Mouse (Mus musculus): ENCODE measurements around the gene Slc35e1. TPM values are rescaled to one million over a fixed set of nuclear protein-coding genes. Genes with fewer than 3 reads are reported as not detected.

Gene Slc35e1
- total and polyA plus RNA-seq, 2 experiments from 2014 or later, result 6.7 to 35.7 TPM

GRCm38 (mm10) chr8:72451516-72451915 is 40.9 kb downstream of the Slc35e1 start:
- WGBS, result 65% methylated on average over 8 of the region's 8 CpGs
- ATAC-seq (ENCODE audit: insufficient read depth, low read depth) (no peak), DNase-seq (ENCODE audit: low spot score) (no peak)
- H3K9me3 ChIP-seq (replicated peaks; ENCODE audit: control insufficient read depth, low read length), result no peaks in the 10 kb centered on the region
- TF ChIP-seq CTCF (IDR thresholded peaks at IDR 0.05; ENCODE audit: low read depth) (no peak), EP300 (IDR thresholded peaks at IDR 0.05; ENCODE audit: low read depth) (no peak)
- peaks cover 44% of the 10 kb centered on the region for H3K36me3 ChIP-seq (replicated peaks; ENCODE audit: control insufficient read depth, insufficient read depth, low read length)
- no peak overlapping the region for H3K27ac ChIP-seq (ENCODE audit: low read depth)
- no peak overlapping the region for H3K9ac ChIP-seq (replicated peaks; ENCODE audit: low read depth, low read length)
- H3K4me2 ChIP-seq (ENCODE audit: low read depth, low read length), result no peak overlapping the region
- no peaks in the 10 kb centered on the region for H3K27me3 ChIP-seq (ENCODE audit: control insufficient read depth, insufficient read depth, low read length)
- H3K4me3 ChIP-seq (ENCODE audit: low read depth, low read length), result no peak overlapping the region
- H3K4me1 ChIP-seq (ENCODE audit: control insufficient read depth, insufficient read depth), result no peaks in the 10 kb centered on the region

DNA sequence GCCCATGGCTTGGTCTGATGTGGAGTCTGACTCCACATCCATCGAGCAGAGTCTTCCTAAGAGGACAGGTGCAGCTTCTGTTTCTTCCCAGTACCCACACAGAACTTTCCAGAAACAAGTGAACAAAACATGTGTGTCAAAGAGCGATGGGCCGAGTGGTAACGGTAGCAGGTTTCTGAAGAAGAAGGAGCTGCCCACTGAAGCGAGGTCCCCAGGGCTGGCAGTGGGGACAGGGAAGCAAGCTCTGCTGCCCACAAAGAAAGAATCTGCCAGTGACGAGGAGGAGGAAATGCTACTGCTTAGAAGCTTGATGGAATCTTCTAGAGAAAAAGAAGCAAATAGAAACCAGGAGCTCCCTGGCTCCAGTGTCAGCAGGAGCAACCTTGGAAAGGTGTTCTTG is 47.3 kb downstream of the Slc35e1 start:
- H3K9ac ChIP-seq (replicated peaks; ENCODE audit: low read depth, low read length), result no peak overlapping the region
- H3K4me3 ChIP-seq (ENCODE audit: low read depth, low read length), result no peak overlapping the region
- TF ChIP-seq EP300 (IDR thresholded peaks at IDR 0.05; ENCODE audit: low read depth) (no peak), CTCF (IDR thresholded peaks at IDR 0.05; ENCODE audit: low read depth) (no peak)
- ATAC-seq (ENCODE audit: insufficient read depth, low read depth) (no peak), DNase-seq (ENCODE audit: low spot score) (no peak)
- no peaks in the 10 kb centered on the region for H3K9me3 ChIP-seq (replicated peaks; ENCODE audit: control insufficient read depth, low read length)
- H3K27ac ChIP-seq (ENCODE audit: low read depth), result no peak overlapping the region
- WGBS, result 90% methylated on average over 6 of the region's 6 CpGs
- H3K36me3 ChIP-seq (replicated peaks; ENCODE audit: control insufficient read depth, insufficient read depth, low read length), result peaks cover 12% of the 10 kb centered on the region
- no peaks in the 10 kb centered on the region for H3K27me3 ChIP-seq (ENCODE audit: control insufficient read depth, insufficient read depth, low read length)
- H3K4me2 ChIP-seq (ENCODE audit: low read depth, low read length), result no peak overlapping the region
- peaks cover 5% of the 10 kb centered on the region for H3K4me1 ChIP-seq (ENCODE audit: control insufficient read depth, insufficient read depth)

DNA sequence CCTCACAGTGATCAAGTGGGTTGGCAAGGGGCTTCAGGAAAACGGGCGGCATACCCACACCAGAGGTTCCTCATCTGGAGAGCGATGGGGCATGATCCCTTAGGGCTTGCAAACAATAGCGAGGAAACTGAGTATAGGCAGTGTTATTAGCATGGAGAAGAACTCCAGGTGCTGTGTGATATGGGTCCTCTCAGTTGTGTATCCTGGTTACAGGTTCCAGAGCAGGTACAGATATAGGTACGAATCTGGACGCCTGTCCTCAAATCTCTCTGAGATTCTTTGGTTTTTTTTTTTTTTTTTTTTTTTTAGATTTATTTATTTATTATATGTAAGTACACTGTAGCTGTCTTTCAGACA is 48.4 kb downstream of the Slc35e1 start:
- no peak for ATAC-seq (ENCODE audit: insufficient read depth, low read depth)
- H3K27ac ChIP-seq (ENCODE audit: low read depth), result 0 out of 2 replicates have a peak overlapping the region, but pooled peaks have one; percentile 7

DNA sequence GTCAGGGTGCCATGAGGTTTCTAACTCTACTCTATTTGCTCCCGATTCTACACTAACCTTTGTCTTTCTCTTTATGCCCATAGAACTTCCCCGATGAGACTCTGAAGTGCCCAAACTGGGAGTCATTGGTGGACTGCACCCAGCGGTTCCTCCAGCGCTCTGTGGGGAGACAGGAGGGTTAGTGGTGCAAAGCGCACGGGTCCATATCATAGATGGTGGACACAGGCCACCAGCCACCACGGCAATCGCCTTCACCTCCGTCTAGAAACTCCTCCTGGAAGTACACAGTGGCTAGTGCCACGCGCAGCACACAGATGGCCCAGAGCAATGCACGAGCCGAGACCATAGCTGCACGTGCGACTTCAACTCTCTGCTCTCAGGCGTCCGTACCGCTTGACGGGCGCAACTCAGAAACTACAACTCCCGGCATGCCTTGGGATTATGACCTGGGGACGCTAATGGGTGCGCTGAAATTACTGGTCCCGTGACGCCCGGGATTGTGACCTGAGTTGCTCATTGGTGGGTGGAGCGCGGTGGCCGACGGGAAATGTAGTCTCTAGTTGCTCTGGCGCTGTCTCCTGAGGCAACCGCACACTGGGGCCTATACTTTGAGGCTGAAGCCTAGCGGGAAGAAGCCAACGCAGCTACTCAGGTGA is 48.9 kb downstream of the Slc35e1 start, which contains the start of the genes Calr3 and 1700030K09Rik:
Gene Calr3, minus strand, starts transcription at position 533 of the 656 bp plus-strand sequence.
Gene 1700030K09Rik, plus strand, starts transcription at position 543 of the 656 bp plus-strand sequence.
- no peaks in the 10 kb centered on the region for H3K27me3 ChIP-seq (ENCODE audit: control insufficient read depth, insufficient read depth, low read length)
- DNase-seq (ENCODE audit: low spot score) (peak; percentile 100), ATAC-seq (ENCODE audit: insufficient read depth, low read depth) (peak; percentile 100)
- H3K4me1 ChIP-seq (ENCODE audit: control insufficient read depth, insufficient read depth), result peaks cover 5% of the 10 kb centered on the region
- 0 out of 2 replicates have a peak within 1 kb of the TSS, but pooled peaks have one; percentile 7 for H3K27ac ChIP-seq (ENCODE audit: low read depth)
- TF ChIP-seq EP300 (IDR thresholded peaks at IDR 0.05; ENCODE audit: low read depth), result no peak
- TF ChIP-seq CTCF (IDR thresholded peaks at IDR 0.05; ENCODE audit: low read depth), result no peak
- H3K4me3 ChIP-seq (ENCODE audit: low read depth, low read length), result peak within 1 kb of the TSS; percentile 42
- peak within 1 kb of the TSS; percentile 63 for H3K4me2 ChIP-seq (ENCODE audit: low read depth, low read length)
- H3K9ac ChIP-seq (replicated peaks; ENCODE audit: low read depth, low read length), result peak within 1 kb of the TSS; percentile 38
- H3K36me3 ChIP-seq (replicated peaks; ENCODE audit: control insufficient read depth, insufficient read depth, low read length), result no peaks in the 10 kb centered on the region; the same call in 1 of the 2 replicates
- no peaks in the 10 kb centered on the region for H3K9me3 ChIP-seq (replicated peaks; ENCODE audit: control insufficient read depth, low read length)
- WGBS, result 3% methylated on average over 34 of the region's 34 CpGs

More for the DNA sequence above, 48.4 kb downstream of the Slc35e1 start:
- Histone ChIP-seq H3K9me3 (replicated peaks; ENCODE audit: control insufficient read depth, low read length) (no peaks in the 10 kb centered on the region), H3K4me3 (ENCODE audit: low read depth, low read length) (peak overlapping the region; percentile 42), H3K36me3 (replicated peaks; ENCODE audit: control insufficient read depth, insufficient read depth, low read length) (peaks cover 1% of the 10 kb centered on the region; the same call in 1 of the 2 replicates), H3K27me3 (ENCODE audit: control insufficient read depth, insufficient read depth, low read length) (no peaks in the 10 kb centered on the region), H3K4me2 (ENCODE audit: low read depth, low read length) (peak overlapping the region; percentile 48), H3K9ac (replicated peaks; ENCODE audit: low read depth, low read length) (peak overlapping the region; percentile 38), H3K4me1 (ENCODE audit: control insufficient read depth, insufficient read depth) (peaks cover 5% of the 10 kb centered on the region)
- TF ChIP-seq CTCF (IDR thresholded peaks at IDR 0.05; ENCODE audit: low read depth) (no peak), EP300 (IDR thresholded peaks at IDR 0.05; ENCODE audit: low read depth) (no peak)
- no peak for DNase-seq (ENCODE audit: low spot score)
- 40% methylated on average over 6 of the region's 6 CpGs for WGBS

GRCm38 (mm10) chr8:72438248-72439015 is 54.0 kb downstream of the Slc35e1 start:
- Histone ChIP-seq H3K27me3 (ENCODE audit: control insufficient read depth, insufficient read depth, low read length) (no peaks in the 10 kb centered on the region), H3K4me2 (ENCODE audit: low read depth, low read length) (no peak overlapping the region), H3K27ac (ENCODE audit: low read depth) (no peak overlapping the region), H3K36me3 (replicated peaks; ENCODE audit: control insufficient read depth, insufficient read depth, low read length) (no peaks in the 10 kb centered on the region), H3K9ac (replicated peaks; ENCODE audit: low read depth, low read length) (no peak overlapping the region), H3K4me1 (ENCODE audit: control insufficient read depth, insufficient read depth) (peaks cover 9% of the 10 kb centered on the region), H3K4me3 (ENCODE audit: low read depth, low read length) (no peak overlapping the region), H3K9me3 (replicated peaks; ENCODE audit: control insufficient read depth, low read length) (no peaks in the 10 kb centered on the region)
- no peak for ATAC-seq (ENCODE audit: insufficient read depth, low read depth)
- 76% methylated on average over 8 of the region's 8 CpGs for WGBS
- TF ChIP-seq CTCF (IDR thresholded peaks at IDR 0.05; ENCODE audit: low read depth), result no peak
- TF ChIP-seq EP300 (IDR thresholded peaks at IDR 0.05; ENCODE audit: low read depth), result no peak
- no peak for DNase-seq (ENCODE audit: low spot score)
